Mouse (Mus musculus): Measurements from ENCODE around the gene Tnfrsf12a.
A peak's percentile ranks its signal among the peaks of the same experiment; 100 is the strongest.

Tnfrsf12a gene

GRCm38 (mm10) chr17:23677236-23677679 is at the start of gene Tnfrsf12a:
TSS of gene Tnfrsf12a (minus strand) at chr17:23677468.
- no peak for DNase-seq (ENCODE audit: low read depth, low spot score)

GRCm38 (mm10) chr17:23726758-23727142 is 49.5 kb upstream of the Tnfrsf12a start:
- DNase-seq (ENCODE audit: low read depth, low spot score) = no peak

- peak; percentile 82 for DNase-seq (ENCODE audit: low read depth, low spot score)
Observed at GRCm38 (mm10) chr17:23725999-23726757, 48.9 kb upstream of the Tnfrsf12a start, which contains the start of gene Pkmyt1. TSS of gene Pkmyt1 (plus strand) at chr17:23726336.

- no peak for DNase-seq (ENCODE audit: low read depth, low spot score)
Observed at GRCm38 (mm10) chr17:23725477-23725876, 48.2 kb upstream of the Tnfrsf12a start.

- DNase-seq (ENCODE audit: low read depth, low spot score) = no peak
Observed at GRCm38 (mm10) chr17:23722376-23723125, 45.3 kb upstream of the Tnfrsf12a start, which contains the start of gene 1520401A03Rik. TSS of gene 1520401A03Rik (minus strand) at chr17:23722783.

- no peak for DNase-seq (ENCODE audit: low read depth, low spot score)
Observed at GRCm38 (mm10) chr17:23721886-23722285, 44.6 kb upstream of the Tnfrsf12a start.

- DNase-seq (ENCODE audit: low read depth, low spot score) = no peak
Observed at GRCm38 (mm10) chr17:23719455-23719854, 42.2 kb upstream of the Tnfrsf12a start.

GRCm38 (mm10) chr17:23717003-23717402 is 39.7 kb upstream of the Tnfrsf12a start:
- no peak for DNase-seq (ENCODE audit: low read depth, low spot score)

GRCm38 (mm10) chr17:23706212-23706611 is 28.9 kb upstream of the Tnfrsf12a start:
- DNase-seq (ENCODE audit: low read depth, low spot score) = no peak

- no peak for DNase-seq (ENCODE audit: low read depth, low spot score)
Observed at GRCm38 (mm10) chr17:23705525-23706104, 28.3 kb upstream of the Tnfrsf12a start.

- DNase-seq (ENCODE audit: low read depth, low spot score) = no peak
Observed at GRCm38 (mm10) chr17:23704741-23705140, 27.5 kb upstream of the Tnfrsf12a start.

GRCm38 (mm10) chr17:23703301-23703700 is 26.0 kb upstream of the Tnfrsf12a start:
- no peak for DNase-seq (ENCODE audit: low read depth, low spot score)

- peak; percentile 76 for DNase-seq (ENCODE audit: low read depth, low spot score)
Observed at GRCm38 (mm10) chr17:23700079-23700478, 22.8 kb upstream of the Tnfrsf12a start.

GRCm38 (mm10) chr17:23699131-23700077 is 22.1 kb upstream of the Tnfrsf12a start:
- DNase-seq (ENCODE audit: low read depth, low spot score) = no peak

- DNase-seq (ENCODE audit: low read depth, low spot score) = no peak
Observed at GRCm38 (mm10) chr17:23695801-23696200, 18.5 kb upstream of the Tnfrsf12a start.

GRCm38 (mm10) chr17:23694491-23694890 is 17.2 kb upstream of the Tnfrsf12a start:
- no peak for DNase-seq (ENCODE audit: low read depth, low spot score)

- no peak for DNase-seq (ENCODE audit: low read depth, low spot score)
Observed at GRCm38 (mm10) chr17:23683856-23684672, 6.8 kb upstream of the Tnfrsf12a start, which contains the start of gene Cldn9. TSS of gene Cldn9 (minus strand) at chr17:23684026.

GRCm38 (mm10) chr17:23683226-23683625 is 6.0 kb upstream of the Tnfrsf12a start:
- DNase-seq (ENCODE audit: low read depth, low spot score) = no peak

- DNase-seq (ENCODE audit: low read depth, low spot score) = no peak
Observed at GRCm38 (mm10) chr17:23682530-23682929, 5.3 kb upstream of the Tnfrsf12a start.

GRCm38 (mm10) chr17:23682092-23682491 is 4.8 kb upstream of the Tnfrsf12a start:
- DNase-seq (ENCODE audit: low read depth, low spot score) = no peak
